Mouse (Mus musculus): ENCODE data around the gene Ate1.

GRCm38 (mm10) chr7:130545401-130545800, 25.2 kb upstream of the Ate1 start:
- TF ChIP-seq GATA1 (IDR thresholded peaks at IDR 0.05; ENCODE audit: borderline replicate concordance, low read length) (no peak), FLI1 (IDR thresholded peaks at IDR 0.05; ENCODE audit: low read length) (no peak)

Measured in megakaryocyte, embryonic 14.5 days (primary cell).